Mouse (Mus musculus): Measurements from ENCODE around the gene Wdr54.

- no peak for TF ChIP-seq CTCF (IDR thresholded peaks at IDR 0.05; ENCODE audit: extremely low read depth, insufficient read depth, insufficient read length, insufficient replicate concordance)
- TF ChIP-seq POLR2A (IDR thresholded peaks at IDR 0.05; ENCODE audit: low read depth, low read length), result no peak
Observed at GRCm38 (mm10) chr6:83151721-83152120, 4.5 kb downstream of the Wdr54 start.

All from spleen, adult 2 months (tissue).